Mouse (Mus musculus): Measurements from ENCODE around the gene Rps15. TPM values are rescaled to one million over a fixed set of nuclear protein-coding genes. Genes with fewer than 3 reads are reported as not detected.

Rps15 gene
- polyA plus RNA-seq, 1 experiment from 2014 or later, result 525 TPM

Small RNA genes lying within 50 kb of the gene (microRNA-seq; reads per million reads assigned to microRNA genes)
- 0.63 reads per million for gene Mir6911

Other genes starting within 250 kb of the Rps15 start
- gene Gpx4, start 245.3 kb upstream of the Rps15 start, polyA plus RNA-seq (2015; fragmentation: Nextera tagmentation; extraction: Ambion mirVana), result 628 and 658 TPM in 2 replicates
- gene Sbno2, start 186.9 kb upstream of the Rps15 start, polyA plus RNA-seq (2015; fragmentation: Nextera tagmentation; extraction: Ambion mirVana), result 8.3 and 13.9 TPM in 2 replicates
- gene Stk11, start 176.7 kb upstream of the Rps15 start, polyA plus RNA-seq (2015; fragmentation: Nextera tagmentation; extraction: Ambion mirVana), result 10.0 and 14.2 TPM in 2 replicates
- gene Atp5d, start 153.8 kb upstream of the Rps15 start, polyA plus RNA-seq (2015; fragmentation: Nextera tagmentation; extraction: Ambion mirVana), result 861 and 962 TPM in 2 replicates
- gene Cbarp, start 151.6 kb upstream of the Rps15 start, polyA plus RNA-seq (2015; fragmentation: Nextera tagmentation; extraction: Ambion mirVana), result 1.7 and 2.9 TPM in 2 replicates
- 11.6 and 16.8 TPM in 2 replicates for gene Midn, start 144.2 kb upstream of the Rps15 start, polyA plus RNA-seq (2015; fragmentation: Nextera tagmentation; extraction: Ambion mirVana)
- gene Cirbp, start 126.5 kb upstream of the Rps15 start, polyA plus RNA-seq (2015; fragmentation: Nextera tagmentation; extraction: Ambion mirVana), result 86.7 and 90.2 TPM in 2 replicates
- 7.7 and 9.1 TPM in 2 replicates for gene 1600002K03Rik, start 119.5 kb upstream of the Rps15 start, polyA plus RNA-seq (2015; fragmentation: Nextera tagmentation; extraction: Ambion mirVana)
- 8.6 and 9.7 TPM in 2 replicates for gene Efna2, start 113.0 kb upstream of the Rps15 start, polyA plus RNA-seq (2015; fragmentation: Nextera tagmentation; extraction: Ambion mirVana)
- 32.7 and 40.5 TPM in 2 replicates for gene Mum1, start 66.0 kb upstream of the Rps15 start, polyA plus RNA-seq (2015; fragmentation: Nextera tagmentation; extraction: Ambion mirVana)
- 553 and 586 TPM in 2 replicates for gene Ndufs7, start 43.3 kb upstream of the Rps15 start, polyA plus RNA-seq (2015; fragmentation: Nextera tagmentation; extraction: Ambion mirVana)
- 47.7 and 52.9 TPM in 2 replicates for gene Gamt, start 31.4 kb upstream of the Rps15 start, polyA plus RNA-seq (2015; fragmentation: Nextera tagmentation; extraction: Ambion mirVana)
- gene Dazap1, start 31.0 kb upstream of the Rps15 start, polyA plus RNA-seq (2015; fragmentation: Nextera tagmentation; extraction: Ambion mirVana), result 31.5 and 40.0 TPM in 2 replicates
- 0.96 and 2.1 TPM in 2 replicates for gene Apc2, start 3.5 kb downstream of the Rps15 start, polyA plus RNA-seq (2015; fragmentation: Nextera tagmentation; extraction: Ambion mirVana)
- gene 2310011J03Rik, start 28.1 kb downstream of the Rps15 start, polyA plus RNA-seq (2015; fragmentation: Nextera tagmentation; extraction: Ambion mirVana), result 32.4 and 36.8 TPM in 2 replicates
- gene Pcsk4, start 37.0 kb downstream of the Rps15 start, polyA plus RNA-seq (2015; fragmentation: Nextera tagmentation; extraction: Ambion mirVana), result 1.3 and 1.5 TPM in 2 replicates
- gene Reep6, start 37.5 kb downstream of the Rps15 start, polyA plus RNA-seq (2015; fragmentation: Nextera tagmentation; extraction: Ambion mirVana), result 1.6 and 3.4 TPM in 2 replicates
- 10.9 and 12.7 TPM in 2 replicates for gene Adamtsl5, start 56.0 kb downstream of the Rps15 start, polyA plus RNA-seq (2015; fragmentation: Nextera tagmentation; extraction: Ambion mirVana)
- gene Plk5, start 64.0 kb downstream of the Rps15 start, polyA plus RNA-seq (2015; fragmentation: Nextera tagmentation; extraction: Ambion mirVana), result 0.06 and 0.09 TPM in 2 replicates
- 4.8 and 5.2 TPM in 2 replicates for gene Mex3d, start 95.2 kb downstream of the Rps15 start, polyA plus RNA-seq (2015; fragmentation: Nextera tagmentation; extraction: Ambion mirVana)
- gene Mbd3, start 107.1 kb downstream of the Rps15 start, polyA plus RNA-seq (2015; fragmentation: Nextera tagmentation; extraction: Ambion mirVana), result 122 and 177 TPM in 2 replicates
- gene Uqcr11, start 114.4 kb downstream of the Rps15 start, polyA plus RNA-seq (2015; fragmentation: Nextera tagmentation; extraction: Ambion mirVana), result 1,499 and 1,535 TPM in 2 replicates
- gene Tcf3, start 141.2 kb downstream of the Rps15 start, polyA plus RNA-seq (2015; fragmentation: Nextera tagmentation; extraction: Ambion mirVana), result 41.3 and 67.2 TPM in 2 replicates
- gene Onecut3, start 202.4 kb downstream of the Rps15 start, polyA plus RNA-seq (2015; fragmentation: Nextera tagmentation; extraction: Ambion mirVana), result not detected in 2 replicates
- 0.05 and 0.06 TPM in 2 replicates for gene Atp8b3, start 246.7 kb downstream of the Rps15 start, polyA plus RNA-seq (2015; fragmentation: Nextera tagmentation; extraction: Ambion mirVana)